Mouse (Mus musculus) telencephalon, adult 2 months (tissue): ENCODE results near the gene Igf2bp3.
A peak's percentile ranks its signal among the peaks of the same experiment; 100 is the strongest.

Experiments used
- DNase-seq: peaks from one replicate; pipeline ENCODE4 v3.0.0-alpha.2; 2011; ENCODE audit warnings: low read depth, low spot score

Gene Igf2bp3

GRCm38 (mm10) chr6:49138159-49139051 is 76.4 kb downstream of the Igf2bp3 start:
- no peak for DNase-seq

GRCm38 (mm10) chr6:49136739-49137138 is 78.0 kb downstream of the Igf2bp3 start:
- DNase-seq, result no peak

- no peak for DNase-seq
Observed at GRCm38 (mm10) chr6:49132352-49133090, 82.2 kb downstream of the Igf2bp3 start.

GRCm38 (mm10) chr6:49131855-49132254 is 82.9 kb downstream of the Igf2bp3 start:
- no peak for DNase-seq

- no peak for DNase-seq
Observed at GRCm38 (mm10) chr6:49130328-49130727, 84.4 kb downstream of the Igf2bp3 start.

- DNase-seq, result no peak
Observed at GRCm38 (mm10) chr6:49120370-49120769, 94.4 kb downstream of the Igf2bp3 start.

GRCm38 (mm10) chr6:49119462-49120135 is 95.2 kb downstream of the Igf2bp3 start:
- no peak for DNase-seq

GRCm38 (mm10) chr6:49118446-49118845 is 96.3 kb downstream of the Igf2bp3 start:
- DNase-seq, result no peak

GRCm38 (mm10) chr6:49116241-49116640 is 98.5 kb downstream of the Igf2bp3 start:
- DNase-seq, result no peak

- DNase-seq, result no peak
Observed at GRCm38 (mm10) chr6:49115550-49115949, 99.2 kb downstream of the Igf2bp3 start.

GRCm38 (mm10) chr6:49114457-49114856 is 100.3 kb downstream of the Igf2bp3 start:
- DNase-seq, result no peak

- no peak for DNase-seq
Observed at GRCm38 (mm10) chr6:49113895-49114294, 100.9 kb downstream of the Igf2bp3 start.

- no peak for DNase-seq
Observed at GRCm38 (mm10) chr6:49109196-49109595, 105.6 kb downstream of the Igf2bp3 start.

GRCm38 (mm10) chr6:49106746-49107500 is 107.8 kb downstream of the Igf2bp3 start:
- no peak for DNase-seq

GRCm38 (mm10) chr6:49099086-49099485 is 115.7 kb downstream of the Igf2bp3 start:
- no peak for DNase-seq

GRCm38 (mm10) chr6:49097596-49098110 is 117.1 kb downstream of the Igf2bp3 start:
- DNase-seq, result no peak

GRCm38 (mm10) chr6:49096933-49097461 is 117.8 kb downstream of the Igf2bp3 start:
- peak; percentile 54 for DNase-seq

GRCm38 (mm10) chr6:49096421-49096820 is 118.3 kb downstream of the Igf2bp3 start:
- peak; percentile 31 for DNase-seq

- DNase-seq, result no peak
Observed at GRCm38 (mm10) chr6:49094968-49095367, 119.8 kb downstream of the Igf2bp3 start.

- no peak for DNase-seq
Observed at GRCm38 (mm10) chr6:49083008-49083407, 131.7 kb downstream of the Igf2bp3 start.

- DNase-seq, result no peak
Observed at GRCm38 (mm10) chr6:49079313-49079712, 135.4 kb downstream of the Igf2bp3 start.
